Mouse (Mus musculus) testis, postnatal 10 days (tissue): ENCODE measurements around the gene Prkab2.

Experiments used
- DNase-seq: peaks from one replicate; pipeline ENCODE4 v3.0.0; 2021; ENCODE audit warnings: low spot score

Prkab2 gene

DNA sequence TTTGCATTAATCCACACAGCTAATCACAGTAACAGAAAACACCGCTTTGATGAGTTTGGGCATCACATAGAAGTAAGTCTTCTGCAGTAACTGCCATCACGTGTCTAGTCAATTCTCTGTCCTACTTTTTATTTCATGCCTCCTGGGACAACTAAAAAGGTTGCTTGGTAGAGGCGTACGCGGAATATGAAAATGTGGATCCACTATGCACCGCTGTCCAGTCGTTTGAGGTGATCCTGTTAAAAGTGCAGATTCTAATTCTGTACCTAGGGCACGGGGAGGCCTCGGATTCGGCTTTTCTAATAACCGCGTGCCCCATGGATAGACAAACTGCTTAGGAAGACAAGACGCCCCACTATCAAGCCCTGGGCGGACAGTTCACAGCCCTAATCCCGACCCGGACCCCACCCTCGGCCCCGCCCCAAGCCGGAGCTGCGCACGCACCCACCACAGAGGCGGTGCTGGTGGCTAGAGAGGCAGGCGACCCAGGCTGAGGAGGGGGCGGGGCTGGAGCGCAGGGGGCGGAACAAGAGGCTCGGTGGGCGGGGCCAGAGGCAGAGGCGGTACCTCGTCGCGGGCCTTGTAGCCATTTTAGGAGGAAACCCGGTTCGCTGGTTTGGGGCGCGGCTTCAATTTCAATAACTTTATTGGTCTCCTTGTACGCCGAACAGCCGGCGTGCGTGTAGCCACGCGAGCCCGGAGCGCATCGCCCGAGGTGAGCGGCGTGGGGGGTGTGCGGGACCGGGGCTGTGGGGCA lies at the start of gene Prkab2:
Gene Prkab2 (plus strand): TSS at position 539 of the 757 bp plus-strand sequence.
- peak; percentile 100 for DNase-seq

DNA sequence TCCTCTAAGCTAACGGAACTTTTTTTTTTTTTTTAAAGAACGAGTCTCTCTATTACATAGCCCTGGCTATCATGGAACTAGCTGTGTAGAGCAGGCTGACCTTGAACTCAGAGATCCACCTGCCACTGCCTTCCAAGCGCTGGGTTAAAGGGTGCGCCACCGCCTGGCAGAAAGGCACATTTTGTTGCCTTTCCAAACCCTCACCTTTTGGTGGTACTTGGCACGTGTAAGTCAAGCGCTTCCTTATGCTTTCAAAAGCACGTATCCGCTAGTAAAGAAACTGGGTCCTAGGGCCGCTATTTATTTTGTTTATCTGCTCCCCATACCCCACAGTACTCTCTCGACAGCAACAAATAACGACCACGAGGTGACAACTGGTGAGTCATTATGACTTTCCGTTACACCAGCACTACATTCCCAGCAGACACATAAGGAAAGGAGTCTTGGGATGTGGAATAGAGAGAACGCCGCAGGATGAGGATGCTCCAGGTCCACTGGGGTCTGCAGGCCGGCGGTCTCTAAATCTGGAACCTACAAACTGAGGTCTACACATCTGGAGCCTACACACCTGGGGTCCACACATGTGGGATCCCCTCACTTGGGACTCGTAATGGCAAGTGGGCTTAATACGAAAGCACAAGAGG lies 48.7 kb upstream of the Prkab2 start:
- DNase-seq = no peak

GRCm38 (mm10) chr3:97609845-97610410 lies 48.1 kb upstream of the Prkab2 start, which contains the start of gene Chd1l:
Gene Chd1l (minus strand): TSS chr3:97610203.
- peak; percentile 95 for DNase-seq

- no peak for DNase-seq
These were observed 47.0 kb upstream of the Prkab2 start for GRCm38 (mm10) chr3:97611021-97611420.

DNA sequence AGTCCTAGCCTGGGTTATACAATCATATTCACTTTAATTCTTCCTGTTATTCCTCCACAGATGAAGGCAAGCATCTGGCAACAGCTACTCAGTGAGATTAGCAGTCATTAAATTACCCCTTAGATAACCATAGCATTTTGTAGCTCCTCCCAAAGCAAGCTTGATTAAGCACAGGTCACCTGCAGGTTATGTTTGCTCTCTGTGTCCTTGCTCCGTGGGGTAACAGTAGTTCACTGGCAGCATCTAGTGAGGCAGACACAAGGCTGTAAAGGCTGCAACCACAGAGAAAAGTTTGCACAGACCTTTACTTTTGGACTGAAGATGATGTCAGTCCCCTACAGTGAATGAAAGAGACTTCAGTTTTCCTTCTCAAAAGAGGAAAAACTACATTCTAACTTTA lies 42.8 kb upstream of the Prkab2 start:
- DNase-seq = no peak

DNA sequence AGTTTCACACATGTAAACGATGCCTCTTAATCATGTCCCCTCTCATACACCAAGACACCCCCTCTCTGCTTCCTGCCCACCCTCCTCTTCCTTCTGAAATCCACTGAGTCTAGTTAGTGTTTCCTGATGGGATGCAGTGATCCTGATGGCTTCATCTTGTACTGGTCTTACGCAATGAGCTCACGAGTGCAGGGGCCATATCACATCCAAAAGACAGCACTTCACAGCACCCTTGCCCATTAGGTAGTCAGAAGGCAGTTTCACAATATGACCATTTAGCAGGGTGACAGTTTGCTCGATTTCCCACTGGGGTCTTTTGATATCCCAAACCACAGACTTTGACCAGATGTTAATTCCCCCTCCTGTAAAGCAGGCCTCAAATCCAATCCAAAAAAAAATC lies 42.1 kb upstream of the Prkab2 start:
- DNase-seq = no peak

DNA sequence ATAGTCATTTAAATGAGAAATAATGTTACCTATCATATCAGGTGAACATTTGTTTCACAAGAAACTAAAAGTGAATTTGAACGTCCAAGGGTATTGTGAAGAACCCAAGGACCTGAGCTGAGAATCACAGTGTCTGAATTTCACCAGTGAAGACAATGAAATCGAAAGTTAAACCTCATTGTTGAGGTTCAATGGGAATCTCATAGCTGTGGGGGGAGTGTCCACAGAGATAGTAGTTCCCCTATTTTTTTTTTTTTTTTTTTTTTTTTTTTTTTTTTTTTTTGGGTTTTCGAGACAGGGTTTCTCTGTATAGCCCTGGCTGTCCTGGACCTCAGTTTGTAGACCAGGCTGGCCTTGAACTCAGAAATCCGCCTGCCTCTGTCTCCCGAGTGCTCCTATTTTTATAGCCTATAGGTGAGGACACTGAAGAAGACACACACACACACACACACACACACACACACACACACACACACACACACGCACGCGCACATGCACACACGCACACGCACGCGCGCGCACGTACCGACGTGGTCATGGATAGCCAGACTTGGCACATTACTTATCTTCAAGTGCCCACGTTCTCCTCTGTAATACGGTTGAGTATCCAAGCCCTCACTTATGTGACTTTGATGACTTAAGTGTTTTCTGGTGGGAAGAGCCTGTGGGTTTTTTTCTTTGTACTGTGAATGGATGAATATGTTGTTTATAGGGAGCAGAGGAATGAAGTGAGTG lies 40.7 kb upstream of the Prkab2 start:
- no peak for DNase-seq

DNA sequence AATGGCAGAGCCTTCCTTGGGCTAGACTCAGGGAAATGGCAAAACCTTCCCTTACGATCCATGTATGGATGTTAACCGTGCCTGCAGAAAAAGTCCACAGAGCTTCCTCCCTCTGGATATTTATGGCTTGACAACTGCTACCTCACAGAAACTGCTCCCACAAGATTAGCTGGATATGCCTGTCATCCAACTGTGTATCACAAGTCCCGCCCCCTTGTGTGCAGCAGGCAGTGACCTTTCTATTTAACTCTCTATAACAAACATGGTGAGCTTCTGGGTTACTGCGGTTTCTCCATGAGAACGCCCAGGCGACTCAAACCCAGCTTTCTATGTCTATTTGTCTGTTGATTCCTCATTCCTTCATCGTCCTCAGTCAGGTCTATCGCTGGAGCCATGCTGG lies 40.1 kb upstream of the Prkab2 start:
- no peak for DNase-seq

- no peak for DNase-seq
These were observed 37.3 kb upstream of the Prkab2 start for GRCm38 (mm10) chr3:97620657-97621056.

DNA sequence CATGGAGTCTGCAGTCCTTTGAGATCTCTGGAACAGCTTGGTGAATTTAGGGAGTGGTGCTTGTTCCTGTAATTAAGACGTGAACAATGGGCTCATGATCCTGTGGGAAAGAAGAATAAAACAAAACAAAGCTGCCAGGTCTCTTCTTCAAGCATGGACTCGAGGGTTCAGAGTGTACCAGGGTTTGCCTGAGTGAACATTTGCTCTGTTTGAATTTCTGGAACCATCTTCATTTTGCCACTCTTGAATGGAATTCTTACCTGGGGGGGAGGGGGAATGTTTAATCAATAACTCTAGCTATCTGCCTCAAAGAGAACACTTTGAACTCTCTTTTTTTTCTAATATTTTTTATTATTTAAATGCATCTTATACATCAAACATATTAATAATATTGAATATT lies 33.4 kb upstream of the Prkab2 start:
- no peak for DNase-seq

DNA sequence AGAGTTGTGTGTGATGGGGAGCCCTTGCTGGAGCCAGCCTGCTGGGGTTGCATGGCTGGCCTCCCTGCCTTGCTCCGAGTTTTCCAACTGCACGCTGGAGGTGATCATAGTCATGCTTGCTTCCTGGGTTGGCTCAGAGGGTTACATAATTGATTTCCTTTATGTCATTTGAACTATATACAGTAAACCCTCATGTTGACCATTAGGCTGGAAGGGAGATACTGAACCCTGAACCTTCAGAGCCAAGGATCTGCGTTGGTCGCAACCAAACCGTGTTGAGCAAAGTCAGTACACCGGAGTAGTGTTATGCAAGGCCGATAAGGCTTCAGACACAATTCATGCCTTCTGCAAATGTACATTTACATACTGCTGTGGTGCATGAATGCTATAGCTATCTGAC lies 30.1 kb upstream of the Prkab2 start:
- DNase-seq = no peak

DNA sequence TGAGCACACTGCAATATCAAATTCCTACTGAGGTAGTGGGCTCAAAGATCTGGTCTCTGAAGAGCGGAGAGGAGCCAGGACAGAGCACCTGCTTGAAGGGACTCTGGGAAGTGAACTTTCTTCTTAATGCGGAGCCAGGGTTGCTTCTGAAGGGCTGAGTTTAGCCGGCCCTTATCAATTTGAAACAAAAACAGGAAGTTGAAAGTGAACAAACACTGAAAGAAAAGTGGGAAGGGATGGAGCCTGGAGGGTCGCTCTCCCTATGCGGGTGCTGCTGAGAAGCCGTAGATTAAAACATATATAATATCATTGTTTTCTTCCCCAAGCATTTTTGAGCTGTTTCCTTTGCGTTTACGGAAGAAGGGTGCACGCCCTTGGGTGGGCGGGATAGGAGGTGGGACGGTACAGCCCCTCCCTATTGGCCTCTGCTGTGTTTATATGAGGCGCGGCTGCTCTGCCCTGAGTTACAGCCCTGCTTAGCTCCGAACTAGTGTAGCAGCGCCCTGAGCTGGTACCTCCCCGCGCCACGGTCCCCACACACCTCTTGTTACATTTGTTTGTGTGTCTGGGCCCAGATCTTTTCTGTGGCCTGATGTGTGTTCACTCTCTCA lies 29.5 kb upstream of the Prkab2 start, which contains the start of gene Fmo5:
Gene Fmo5 (plus strand): TSS at position 414 of the 611 bp plus-strand sequence.
- peak; percentile 69 for DNase-seq

GRCm38 (mm10) chr3:97629941-97630340 lies 28.1 kb upstream of the Prkab2 start:
- DNase-seq = no peak

DNA sequence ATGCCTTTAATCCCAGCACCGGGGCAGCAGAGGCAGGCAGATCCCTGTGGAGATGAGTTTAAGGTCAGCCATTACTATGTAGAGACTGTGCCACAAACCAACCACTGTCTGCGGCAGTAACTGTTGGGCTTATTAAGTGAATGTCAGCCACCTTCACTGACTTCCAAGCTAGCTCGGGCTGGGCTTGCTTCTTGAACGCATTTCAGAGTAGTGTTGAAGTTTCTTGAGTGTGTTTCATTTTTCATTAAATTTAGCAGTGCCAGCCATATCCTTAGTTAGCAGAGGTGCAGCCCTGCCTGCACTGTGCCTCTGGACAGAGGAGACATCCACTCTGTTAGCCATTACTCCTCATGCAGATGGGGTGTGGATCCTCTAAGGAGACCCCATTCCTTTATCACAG lies 27.2 kb upstream of the Prkab2 start:
- DNase-seq = no peak

DNA sequence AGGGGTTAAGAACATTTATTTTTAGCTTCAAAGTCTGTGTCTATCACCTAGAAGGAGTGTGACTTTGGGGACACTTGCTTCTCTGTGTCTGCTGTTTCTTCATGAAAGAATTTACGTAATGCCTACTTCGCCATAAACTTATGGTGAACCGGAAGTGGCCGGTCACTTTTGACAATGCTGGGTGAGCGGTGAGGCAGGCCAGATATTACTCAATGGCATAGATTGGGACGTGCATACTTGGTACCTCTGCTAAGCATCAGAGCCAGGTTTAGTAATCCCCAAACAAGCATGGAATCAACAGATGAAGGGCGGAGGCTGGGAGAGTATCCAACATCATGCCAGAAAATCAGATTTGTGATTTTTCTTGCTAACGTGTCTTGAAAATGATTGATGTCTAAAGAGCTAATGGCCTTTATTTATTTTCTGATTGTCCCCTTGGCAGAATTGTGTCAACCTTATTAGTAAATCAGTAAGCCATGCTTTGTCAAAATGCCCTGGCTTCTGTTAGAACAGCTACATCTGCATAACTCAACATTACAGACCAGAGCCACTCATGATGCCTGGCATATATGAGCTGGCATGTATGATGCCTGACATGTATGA lies 26.6 kb upstream of the Prkab2 start:
- DNase-seq = no peak

GRCm38 (mm10) chr3:97633456-97633855 lies 24.5 kb upstream of the Prkab2 start:
- DNase-seq = no peak

- no peak for DNase-seq
These were observed 23.7 kb upstream of the Prkab2 start for GRCm38 (mm10) chr3:97634288-97634761.

DNA sequence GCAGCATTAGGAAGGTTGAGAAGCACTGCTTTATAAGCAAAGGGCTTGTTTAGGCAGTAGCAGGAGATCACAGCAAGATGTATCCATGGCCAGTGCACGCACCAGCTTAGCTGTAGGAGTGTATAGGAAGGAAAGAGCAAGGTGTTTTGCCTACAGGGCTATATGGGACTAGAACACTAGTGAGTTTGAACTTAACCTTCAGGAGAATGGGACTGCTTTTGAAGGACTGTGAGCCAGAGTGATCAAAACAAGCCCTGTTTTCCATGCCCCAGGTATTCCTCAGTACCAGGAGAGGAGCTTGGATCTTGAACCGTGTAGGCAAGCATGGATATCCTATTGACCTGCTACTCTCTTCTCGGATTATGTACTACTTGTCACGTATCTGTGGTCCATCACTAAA lies 16.6 kb upstream of the Prkab2 start:
- no peak for DNase-seq

DNA sequence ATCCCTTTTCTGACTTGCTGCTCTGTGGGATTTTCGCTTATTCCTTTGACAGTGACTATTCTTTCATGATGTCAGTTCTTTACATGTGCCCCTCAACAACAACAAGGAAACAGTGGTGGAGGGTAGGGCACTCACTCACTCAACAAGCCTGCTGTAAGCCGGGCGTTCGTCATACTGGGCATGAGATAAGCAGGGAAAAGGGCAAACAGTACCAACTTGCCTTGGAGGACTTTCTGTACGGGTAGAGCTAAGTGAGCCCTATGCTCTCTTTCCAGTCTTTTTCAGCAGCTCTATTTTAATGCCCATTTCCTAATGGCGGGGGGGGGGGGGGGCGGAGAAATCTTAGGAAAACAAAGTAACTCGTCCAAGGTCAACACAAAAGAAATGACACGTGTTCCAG lies 16.0 kb upstream of the Prkab2 start:
- no peak for DNase-seq

DNA sequence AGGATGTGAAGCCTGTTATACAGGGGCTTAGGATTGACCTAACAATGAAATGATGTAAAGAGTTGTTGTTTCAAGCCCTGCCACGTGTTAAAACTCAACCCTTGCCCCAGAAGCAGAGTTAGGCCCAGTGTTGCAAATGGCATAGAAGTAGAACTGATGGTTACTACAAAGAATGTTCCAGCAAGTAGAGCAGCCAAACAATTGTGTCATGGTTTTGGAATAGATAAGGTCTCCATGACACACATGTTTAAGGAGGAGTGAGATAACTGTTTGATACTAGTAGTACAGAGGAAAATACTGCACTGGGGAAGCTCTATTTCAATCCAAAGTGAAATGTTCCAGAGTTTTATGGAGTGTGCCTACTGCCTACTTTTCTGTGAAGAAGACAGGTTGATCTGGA lies 9.5 kb upstream of the Prkab2 start:
- DNase-seq = no peak

DNA sequence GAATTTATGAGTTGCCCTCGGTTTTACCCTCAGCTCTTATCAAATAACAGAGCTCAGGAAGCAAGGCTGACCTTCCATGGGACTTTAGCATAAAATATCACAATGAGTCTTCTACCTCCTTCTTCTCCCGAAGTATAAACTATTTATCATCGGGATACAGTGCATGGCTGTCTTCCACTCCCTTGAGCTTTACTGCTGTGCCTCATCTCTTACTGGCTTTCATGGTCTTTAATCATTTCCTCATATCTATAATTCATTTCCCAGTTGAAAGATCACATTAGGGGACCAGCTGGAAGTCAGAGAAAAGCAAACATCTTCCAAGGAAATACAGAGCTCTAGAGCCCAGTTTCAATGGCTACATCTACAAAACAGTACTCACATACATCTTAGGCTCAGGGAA lies 9.0 kb upstream of the Prkab2 start:
- DNase-seq = no peak

GRCm38 (mm10) chr3:97649469-97649868 lies 8.5 kb upstream of the Prkab2 start:
- DNase-seq = no peak
